Mouse (Mus musculus): ENCODE results near the gene Abhd6.

GRCm38 (mm10) chr14:7960616-7961015, 42.1 kb upstream of the Abhd6 start:
- TF ChIP-seq CTCF (IDR thresholded peaks at IDR 0.05; ENCODE audit: low read depth): peak; percentile 65
- no peak for TF ChIP-seq EP300 (optimal IDR thresholded peaks at IDR 0.05)
